Mouse (Mus musculus) adrenal gland, postnatal 25 days (tissue): ENCODE results near the gene Dynlrb2. TPM values are rescaled to one million over a fixed set of nuclear protein-coding genes. Genes with fewer than 3 reads are reported as not detected.

Experiments used
- DNase-seq: peaks from one replicate; pipeline ENCODE4 v3.0.0; 2021; ENCODE audit warnings: mixed read lengths
- total RNA-seq: library from RNA; stranded (reverse); gene quantifications from 2 replicates; pipeline ENCODE4 v1.2.3, GENCODE M21; 2021

The Dynlrb2 gene
- total RNA-seq, 1 experiment from 2014 or later, result not detected

- DNase-seq, result no peak
These were observed 38.1 kb downstream of the Dynlrb2 start for GRCm38 (mm10) chr8:116542842-116543241.

DNA sequence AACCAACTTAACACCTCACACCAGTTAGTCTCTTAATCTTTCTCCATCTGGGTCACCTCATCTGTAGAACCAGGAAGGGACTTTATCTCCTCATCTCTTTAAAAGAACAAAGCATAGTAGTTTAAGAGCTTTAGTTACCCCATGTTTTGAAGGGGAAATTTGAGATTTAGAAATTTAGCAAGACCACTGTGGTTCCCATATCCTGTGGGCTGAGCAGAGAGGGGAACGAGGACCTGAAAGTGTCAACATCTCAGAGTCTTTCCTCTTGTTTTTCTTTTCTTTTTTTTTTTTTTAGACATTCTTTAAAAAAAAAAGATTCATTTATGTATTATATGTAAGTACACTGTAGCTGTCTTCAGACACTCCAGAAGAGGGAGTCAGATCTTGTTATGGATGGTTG, 38.6 kb downstream of the Dynlrb2 start:
- DNase-seq, result no peak

DNA sequence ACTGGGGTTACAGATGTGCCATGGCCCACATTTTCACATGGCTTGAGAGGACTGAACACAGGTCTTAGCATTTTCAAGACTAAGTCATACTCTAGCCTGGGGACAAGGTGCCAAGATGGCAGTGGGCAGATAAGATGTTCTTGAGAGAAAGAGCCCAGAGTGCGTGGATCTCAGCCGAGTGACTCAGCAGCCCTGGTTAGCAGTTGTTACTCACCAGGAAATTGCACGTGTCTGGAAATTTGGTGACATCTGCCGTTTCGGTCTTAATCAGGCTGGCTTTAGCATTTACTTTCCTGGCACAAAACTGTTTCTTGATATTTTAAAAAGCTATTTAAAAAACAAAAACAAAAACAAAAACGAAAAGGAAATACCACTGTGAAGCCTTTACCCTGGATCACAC, 47.5 kb downstream of the Dynlrb2 start:
- no peak for DNase-seq

DNA sequence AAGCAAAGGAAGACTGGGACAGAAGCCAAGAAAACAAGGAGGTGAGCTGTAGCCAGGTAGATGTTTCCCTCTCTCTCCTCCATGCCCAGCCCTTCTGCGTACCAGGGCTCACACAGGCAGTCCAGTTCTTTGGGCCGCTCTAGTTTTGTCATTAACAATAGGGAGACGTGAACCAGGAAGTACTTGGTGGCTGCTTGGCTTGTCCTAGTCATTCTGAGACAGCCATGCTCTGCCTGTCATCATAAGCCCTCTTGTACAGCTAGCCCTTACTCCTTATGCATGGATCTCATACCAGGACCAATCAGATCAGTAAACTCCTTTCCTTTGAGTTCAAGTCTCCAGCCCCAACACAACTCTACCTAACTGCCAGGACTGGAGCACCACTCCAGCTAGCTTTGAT, 48.0 kb downstream of the Dynlrb2 start:
- DNase-seq, result no peak

Other genes starting within 250 kb of the Dynlrb2 start
- gene Cdyl2, start 228.0 kb downstream of the Dynlrb2 start, total RNA-seq, result 9.0 and 10.8 TPM in 2 replicates